Mouse (Mus musculus): ENCODE measurements around the gene Sarm1. TPM values are rescaled to one million over a fixed set of nuclear protein-coding genes. Genes with fewer than 3 reads are reported as not detected.
"Not testable (repeated sequence)": the region's sequence is repeated elsewhere in the genome, so short reads cannot be mapped to it uniquely, and the experiment has no call there.

Gene Sarm1
- polyA plus RNA-seq (2015; fragmentation: Nextera tagmentation; extraction: Ambion mirVana), result 45.0 and 47.2 TPM in 2 replicates

DNA sequence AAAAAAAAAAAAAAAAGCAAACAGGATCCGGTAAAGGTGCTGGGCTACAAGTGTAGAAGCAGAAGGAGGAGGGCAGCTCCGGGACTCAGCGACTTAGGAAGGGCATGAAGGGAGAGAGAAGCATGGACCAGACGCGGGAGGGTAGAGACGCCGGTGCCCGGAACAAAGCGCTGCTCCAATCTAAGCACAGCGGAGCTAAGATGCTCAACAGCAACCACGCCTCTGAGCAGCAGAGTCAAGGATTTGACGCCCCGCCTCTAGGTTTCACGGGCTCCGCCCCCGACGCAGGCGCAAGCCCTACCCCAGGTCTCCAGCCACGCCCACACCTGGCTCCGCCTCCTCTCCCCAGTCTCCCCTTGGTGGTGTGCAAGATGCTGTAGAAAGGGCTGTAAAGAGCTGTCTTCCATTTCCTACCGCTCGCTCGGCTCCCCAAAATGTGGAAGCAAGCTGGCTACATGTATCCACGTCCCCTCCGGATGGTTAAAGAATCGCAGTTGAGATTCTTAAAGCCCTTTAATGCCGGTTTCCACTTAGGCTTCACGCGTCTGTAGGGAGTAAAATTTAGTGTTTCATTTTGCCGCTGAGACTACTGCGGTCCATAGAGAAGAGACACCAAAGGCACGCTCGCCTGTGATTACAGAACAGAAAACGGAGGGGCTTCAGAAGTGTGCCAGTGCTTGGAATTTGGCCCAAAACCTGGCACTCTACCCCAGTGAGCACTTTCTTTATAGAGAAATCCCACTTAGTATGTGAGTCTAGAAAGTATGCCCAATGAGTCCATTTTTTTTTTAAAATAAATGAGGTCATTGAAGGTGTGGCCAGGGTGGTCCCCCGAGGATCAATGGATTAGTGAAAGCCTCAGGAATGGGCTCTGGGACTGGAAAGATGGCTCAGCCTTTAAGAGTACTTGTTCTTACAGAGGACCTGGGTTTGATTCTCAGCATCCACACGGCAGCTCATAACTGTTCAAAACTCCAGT lies at the start of gene Sarm1:
Sarm1 (minus strand) TSS at position 211 of the 979 bp plus-strand sequence.
- Histone ChIP-seq H3K27me3 (peaks cover 41% of the 10 kb centered on the region), H3K36me3 (no peaks in the 10 kb centered on the region), H3K4me2 (peak within 1 kb of the TSS; percentile 71), H3K4me1 (replicated peaks) (peaks cover 37% of the 10 kb centered on the region), H3K9me3 (no peaks in the 10 kb centered on the region), H3K27ac (peak within 1 kb of the TSS; percentile 96), H3K9ac (peak within 1 kb of the TSS; percentile 94), H3K4me3 (peak within 1 kb of the TSS; percentile 73)
- ATAC-seq (ENCODE audit: low FRiP score), result peak; percentile 97
- 4% methylated on average over 35 of the region's 36 CpGs for WGBS

DNA sequence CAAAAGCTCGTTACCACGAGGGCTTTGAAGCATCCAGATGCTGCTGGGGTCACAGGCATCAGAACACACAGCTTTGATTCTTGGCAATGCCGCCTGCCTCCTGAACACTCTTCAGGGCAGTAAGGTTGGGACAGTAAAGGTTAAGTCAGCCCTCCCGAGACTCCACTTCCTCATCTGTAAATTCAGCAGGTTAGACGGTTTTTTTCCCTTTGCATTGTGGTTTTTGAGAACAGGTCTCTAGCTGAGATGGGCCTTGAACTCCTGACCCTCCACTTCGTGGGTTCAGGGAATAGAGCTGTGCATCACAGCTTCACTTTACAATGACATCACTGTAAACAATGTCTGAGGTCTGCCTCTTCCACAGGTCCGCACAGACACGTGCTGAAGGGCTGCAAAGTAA lies 47.6 kb upstream of the Sarm1 start:
- Histone ChIP-seq H3K4me2 (no peak overlapping the region), H3K27ac (no peak overlapping the region), H3K4me3 (no peak overlapping the region), H3K27me3 (no peaks in the 10 kb centered on the region), H3K36me3 (peaks cover 38% of the 10 kb centered on the region), H3K9me3 (no peaks in the 10 kb centered on the region), H3K9ac (no peak overlapping the region), H3K4me1 (replicated peaks) (peaks cover 17% of the 10 kb centered on the region)
- WGBS, result 82% methylated on average over 8 of the region's 8 CpGs
- no peak for ATAC-seq (ENCODE audit: low FRiP score)

DNA sequence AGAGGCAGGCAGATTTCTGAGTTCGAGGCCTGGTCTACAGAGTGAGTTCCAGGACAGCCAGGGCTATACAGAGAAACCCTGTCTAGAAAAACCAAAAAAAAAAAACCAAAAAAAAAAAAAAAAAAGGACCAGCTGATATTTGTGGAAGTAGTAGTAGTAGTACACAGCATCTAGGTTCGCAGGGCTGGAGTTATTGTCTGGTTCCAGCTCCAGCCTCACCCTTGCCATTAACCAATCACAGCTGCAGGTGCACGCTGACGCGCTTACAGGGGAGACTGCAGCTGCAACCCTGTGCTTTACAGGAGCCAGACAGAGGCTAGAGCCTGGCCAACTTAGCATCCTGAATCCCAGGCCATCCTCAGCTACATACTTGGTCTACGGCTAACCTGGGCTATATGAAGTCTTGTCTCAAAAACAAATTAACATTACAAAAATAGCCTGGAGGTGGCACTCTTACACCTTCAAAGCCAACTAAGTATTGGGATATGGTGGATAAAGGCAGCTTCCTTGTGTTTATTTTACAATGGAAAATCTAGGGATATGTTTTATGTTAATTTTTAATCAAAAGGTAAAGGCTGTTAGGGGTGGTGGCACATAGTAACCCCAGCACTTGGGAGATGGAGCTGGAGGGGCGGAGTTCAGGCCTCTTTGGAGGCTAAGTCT lies 47.0 kb upstream of the Sarm1 start:
- no peak overlapping the region for H3K4me2 ChIP-seq
- H3K9ac ChIP-seq, result no peak overlapping the region
- 94% methylated on average over 7 of the region's 7 CpGs for WGBS
- H3K36me3 ChIP-seq, result peaks cover 44% of the 10 kb centered on the region
- H3K4me3 ChIP-seq, result no peak overlapping the region
- H3K27ac ChIP-seq, result no peak overlapping the region
- H3K4me1 ChIP-seq (replicated peaks), result peaks cover 11% of the 10 kb centered on the region
- no peaks in the 10 kb centered on the region for H3K9me3 ChIP-seq
- H3K27me3 ChIP-seq, result no peaks in the 10 kb centered on the region
- no peak for ATAC-seq (ENCODE audit: low FRiP score)

DNA sequence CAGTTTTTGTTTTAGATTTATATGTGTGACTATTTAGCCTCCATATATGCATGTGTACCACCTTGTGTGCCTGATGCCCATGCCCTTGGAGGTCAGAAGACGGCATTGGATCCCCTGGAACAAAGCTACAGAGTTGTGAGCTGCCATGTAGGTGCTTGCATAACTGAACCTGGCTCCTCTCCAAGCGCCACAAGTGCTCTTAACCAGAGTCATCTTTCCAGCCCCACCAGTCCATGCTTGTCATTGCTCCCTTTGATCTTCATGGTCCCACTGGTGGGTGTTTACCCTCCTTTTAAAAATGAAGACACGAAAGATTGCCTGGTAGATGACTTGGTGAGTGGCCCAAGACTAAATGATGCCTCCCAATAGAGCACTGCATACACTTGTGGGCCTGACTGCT lies 42.8 kb upstream of the Sarm1 start:
- no peak for ATAC-seq (ENCODE audit: low FRiP score)
- Histone ChIP-seq H3K4me3 (no peak overlapping the region), H3K36me3 (peaks cover 53% of the 10 kb centered on the region), H3K4me2 (no peak overlapping the region), H3K9me3 (no peaks in the 10 kb centered on the region), H3K27ac (no peak overlapping the region), H3K4me1 (replicated peaks) (peaks cover 20% of the 10 kb centered on the region), H3K27me3 (no peaks in the 10 kb centered on the region), H3K9ac (no peak overlapping the region)
- 93% methylated on average over 3 of the region's 3 CpGs for WGBS

DNA sequence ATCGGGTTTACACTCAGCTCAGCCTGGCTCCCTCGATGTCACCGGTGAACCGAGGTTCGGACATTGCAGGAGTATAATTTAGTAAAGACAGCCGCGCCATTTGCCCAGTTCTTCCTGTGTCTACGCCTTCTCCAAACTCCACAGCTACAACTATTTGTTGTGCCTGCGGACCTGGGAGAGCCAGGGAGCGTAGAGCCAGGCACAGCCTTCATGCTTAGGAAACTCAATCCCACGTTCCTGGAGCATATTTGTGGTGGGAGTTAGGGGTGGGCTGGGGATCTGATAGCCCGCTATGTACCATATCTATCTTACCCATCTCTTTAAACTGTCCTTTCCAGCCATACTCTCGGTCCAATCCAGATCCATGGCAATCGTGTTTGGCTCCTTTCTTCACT lies 39.1 kb upstream of the Sarm1 start:
- Histone ChIP-seq H3K9ac (peak overlapping the region; percentile 89), H3K27ac (peak overlapping the region; percentile 90), H3K4me2 (peak overlapping the region; percentile 86), H3K27me3 (no peaks in the 10 kb centered on the region), H3K36me3 (peaks cover 33% of the 10 kb centered on the region), H3K4me1 (replicated peaks) (peaks cover 33% of the 10 kb centered on the region), H3K9me3 (no peaks in the 10 kb centered on the region), H3K4me3 (peak overlapping the region; percentile 73)
- ATAC-seq (ENCODE audit: low FRiP score), result no peak; the same call in 1 of the 2 replicates
- 2% methylated on average over 14 of the region's 14 CpGs for whole genome bisulfite sequencing

DNA sequence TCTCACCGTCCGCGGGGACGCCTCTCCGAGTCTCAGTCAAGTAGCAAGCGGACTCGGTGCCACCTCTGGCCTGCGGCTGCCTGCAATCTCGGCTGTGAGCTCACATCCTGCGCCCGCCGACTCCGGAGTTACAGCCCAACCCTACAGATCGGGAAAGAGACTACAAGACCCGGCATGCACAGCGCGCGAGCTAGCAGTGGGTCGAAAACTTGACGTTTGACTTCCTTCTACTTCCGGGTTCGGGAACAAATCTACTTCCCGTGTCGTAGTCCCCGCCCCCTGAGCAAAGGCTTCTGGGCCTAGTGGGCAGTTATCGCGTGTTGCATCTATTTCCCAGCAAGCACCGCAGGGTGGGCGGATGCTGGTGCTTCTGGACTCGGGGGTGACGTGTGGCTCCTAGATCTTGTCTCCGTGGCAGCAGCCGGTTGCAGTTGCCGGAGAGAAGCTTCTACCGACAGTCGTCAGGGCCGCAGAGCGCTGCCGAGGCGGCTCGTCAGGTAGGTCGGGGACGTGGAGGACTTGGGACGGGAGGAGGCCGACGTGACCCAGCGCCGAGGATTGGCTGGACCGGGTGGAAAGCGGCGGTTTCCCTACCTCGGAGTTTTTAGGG lies 38.6 kb upstream of the Sarm1 start, which contains the start of the genes Tnfaip1 and Ift20:
Tnfaip1 (minus strand) TSS at position 253 of the 610 bp plus-strand sequence.
Ift20 (plus strand) TSS at position 282 of the 610 bp plus-strand sequence.
- Histone ChIP-seq H3K9ac (peak within 1 kb of the TSS; percentile 89), H3K27ac (peak within 1 kb of the TSS; percentile 95), H3K4me1 (replicated peaks) (peaks cover 33% of the 10 kb centered on the region), H3K9me3 (no peaks in the 10 kb centered on the region), H3K4me2 (peak within 1 kb of the TSS; percentile 86), H3K27me3 (no peaks in the 10 kb centered on the region), H3K36me3 (peaks cover 30% of the 10 kb centered on the region), H3K4me3 (peak within 1 kb of the TSS; percentile 73)
- peak; percentile 98 for ATAC-seq (ENCODE audit: low FRiP score)
- WGBS, result under 1% methylated on average over 52 of the region's 52 CpGs

DNA sequence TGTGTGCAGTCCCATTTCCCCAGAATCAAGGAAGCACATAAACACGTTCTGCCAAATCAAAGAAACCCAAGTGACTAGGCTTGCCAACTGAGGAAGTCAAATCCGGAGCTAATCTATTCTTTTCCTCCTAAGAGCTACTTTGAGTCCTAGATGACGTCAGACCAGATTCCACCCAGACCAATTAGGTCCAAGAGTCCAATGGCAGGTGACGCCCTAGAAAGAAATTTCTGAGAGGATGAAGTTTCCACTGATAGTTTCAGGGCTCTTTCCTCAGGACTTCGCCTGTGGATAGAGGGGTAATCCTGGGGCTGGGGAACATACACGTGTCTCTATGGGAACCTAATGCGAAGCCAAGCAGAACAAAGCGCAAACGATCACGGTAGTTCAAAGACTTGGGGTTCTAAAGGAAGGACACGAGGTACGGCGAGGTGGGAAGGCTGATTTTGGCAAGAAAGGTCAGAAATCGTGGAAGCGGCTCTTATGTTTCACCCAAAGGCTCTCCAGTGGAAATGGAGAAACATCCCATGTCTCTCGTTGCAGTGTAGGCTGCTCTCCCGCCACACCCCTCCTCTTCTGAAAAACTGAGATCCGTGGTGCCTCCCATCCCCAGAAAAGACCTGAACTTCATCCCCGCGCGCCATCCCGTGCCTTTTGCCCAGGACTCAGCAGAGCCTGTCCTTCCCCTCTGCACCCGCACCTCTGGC lies 38.0 kb upstream of the Sarm1 start:
- peak overlapping the region; percentile 85 for H3K9ac ChIP-seq
- peak overlapping the region; percentile 95 for H3K27ac ChIP-seq
- H3K4me3 ChIP-seq, result peak overlapping the region; percentile 73
- no peaks in the 10 kb centered on the region for H3K27me3 ChIP-seq
- no peaks in the 10 kb centered on the region for H3K9me3 ChIP-seq
- peak overlapping the region; percentile 78 for H3K4me2 ChIP-seq
- H3K36me3 ChIP-seq, result peaks cover 26% of the 10 kb centered on the region
- ATAC-seq (ENCODE audit: low FRiP score), result peak; percentile 33; the same call in 1 of the 2 replicates
- H3K4me1 ChIP-seq (replicated peaks), result peaks cover 33% of the 10 kb centered on the region
- WGBS, result under 1% methylated on average over 23 of the region's 23 CpGs

DNA sequence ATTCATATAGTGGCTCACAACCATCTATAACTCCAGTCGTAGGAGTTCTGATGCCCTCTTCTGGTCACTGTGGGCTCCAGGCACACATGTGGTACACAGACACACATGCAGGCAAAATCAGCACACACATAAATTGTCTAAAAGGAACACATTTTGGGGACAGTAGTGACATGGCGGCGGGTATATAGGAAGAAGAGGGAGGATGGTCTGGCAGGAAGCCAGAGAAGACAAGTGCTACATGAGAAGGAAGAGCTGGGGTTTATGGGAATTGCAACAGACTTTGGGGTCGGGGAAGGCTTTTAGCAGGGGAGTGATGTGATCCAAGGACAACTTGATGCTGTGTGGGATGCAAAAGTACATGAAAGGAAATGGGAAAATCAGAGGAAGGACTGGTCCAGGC lies 37.0 kb upstream of the Sarm1 start:
- no peak overlapping the region for H3K27ac ChIP-seq
- no peaks in the 10 kb centered on the region for H3K9me3 ChIP-seq
- no peaks in the 10 kb centered on the region for H3K27me3 ChIP-seq
- peaks cover 25% of the 10 kb centered on the region for H3K36me3 ChIP-seq
- 95% methylated on average over 4 of the region's 4 CpGs for WGBS
- H3K4me1 ChIP-seq (replicated peaks), result peaks cover 33% of the 10 kb centered on the region
- peak overlapping the region; percentile 85; the same call in 1 of the 2 replicates for H3K9ac ChIP-seq
- H3K4me3 ChIP-seq, result peak overlapping the region; percentile 73
- H3K4me2 ChIP-seq, result peak overlapping the region; percentile 78
- no peak for ATAC-seq (ENCODE audit: low FRiP score)

DNA sequence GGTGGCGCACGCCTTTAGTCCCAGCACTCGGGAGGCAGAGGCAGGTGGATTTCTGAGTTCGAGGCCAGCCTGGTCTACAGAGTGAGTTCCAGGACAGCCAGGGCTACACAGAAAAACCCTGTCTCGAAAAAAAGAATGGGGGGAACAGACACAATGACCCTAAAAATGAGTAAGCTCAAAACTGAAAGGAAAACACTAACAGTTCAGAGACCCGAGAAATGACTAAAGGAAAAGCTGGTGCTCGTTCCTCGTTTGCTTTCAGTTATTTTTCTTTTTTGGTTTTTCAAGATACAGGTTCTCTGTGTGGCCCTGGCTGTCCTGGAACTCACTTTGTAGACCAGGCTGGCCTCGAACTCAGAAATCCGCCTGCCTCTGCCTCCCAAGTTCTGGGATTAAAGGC lies 34.0 kb upstream of the Sarm1 start:
- WGBS, result 97% methylated on average over 10 of the region's 10 CpGs

DNA sequence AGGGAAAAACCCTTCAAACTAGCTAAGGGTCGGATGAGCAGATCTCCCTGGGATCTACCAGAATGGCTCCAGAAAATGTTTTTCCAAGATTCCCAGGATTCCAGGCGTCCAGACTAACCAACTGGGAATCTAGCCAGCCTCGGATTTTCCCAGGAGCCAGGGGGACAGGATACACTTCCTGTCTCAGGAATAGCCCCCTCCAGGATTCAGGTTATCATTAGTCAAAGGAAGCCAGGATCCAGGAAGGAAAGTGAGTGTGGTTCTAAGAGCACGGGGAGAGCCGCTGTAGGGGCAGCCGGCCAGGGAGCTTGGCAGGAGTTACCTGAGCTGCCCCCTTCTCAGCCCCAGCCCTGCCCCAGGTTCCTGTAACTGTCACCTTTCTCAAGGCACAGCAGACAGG lies 33.5 kb upstream of the Sarm1 start:
- H3K9me3 ChIP-seq, result no peaks in the 10 kb centered on the region
- H3K27me3 ChIP-seq, result no peaks in the 10 kb centered on the region
- WGBS, result 88% methylated on average over 6 of the region's 6 CpGs
- no peak for ATAC-seq (ENCODE audit: low FRiP score)
- H3K36me3 ChIP-seq, result peaks cover 47% of the 10 kb centered on the region
- H3K4me3 ChIP-seq, result no peak overlapping the region
- H3K9ac ChIP-seq, result no peak overlapping the region
- peaks cover 14% of the 10 kb centered on the region for H3K4me1 ChIP-seq (replicated peaks)
- H3K4me2 ChIP-seq, result no peak overlapping the region
- H3K27ac ChIP-seq, result peak overlapping the region; percentile 32

More for the DNA sequence above, 34.0 kb upstream of the Sarm1 start:
- not testable (repeated sequence) for ATAC-seq (ENCODE audit: low FRiP score); H3K4me3 ChIP-seq; H3K4me2 ChIP-seq; H3K9me3 ChIP-seq; H3K27ac ChIP-seq; H3K9ac ChIP-seq; H3K27me3 ChIP-seq
- peaks cover 42% of the 10 kb centered on the region for H3K36me3 ChIP-seq
- peaks cover 14% of the 10 kb centered on the region for H3K4me1 ChIP-seq (replicated peaks)

DNA sequence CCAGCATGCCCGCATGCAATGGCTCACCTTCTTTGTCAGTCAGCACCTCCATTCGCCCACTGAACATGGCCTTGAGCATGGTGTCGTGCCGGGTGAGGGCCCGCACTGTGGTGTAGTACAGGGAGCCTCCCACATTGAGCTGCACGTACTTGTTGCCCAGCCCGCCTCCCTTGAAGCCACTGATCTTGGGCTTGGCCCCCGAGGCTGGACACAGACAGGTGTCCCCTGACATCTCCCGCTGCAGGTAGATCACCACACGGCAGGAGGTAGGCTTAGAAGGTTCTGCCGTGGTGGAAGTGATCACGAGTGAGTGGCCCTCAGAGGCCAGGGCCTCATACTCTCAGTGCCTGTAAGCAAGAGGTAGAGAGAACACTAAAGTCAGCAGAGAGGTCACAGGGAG lies 32.4 kb upstream of the Sarm1 start:
- H3K4me3 ChIP-seq, result no peak overlapping the region
- no peaks in the 10 kb centered on the region for H3K9me3 ChIP-seq
- no peak overlapping the region for H3K27ac ChIP-seq
- peaks cover 10% of the 10 kb centered on the region for H3K4me1 ChIP-seq (replicated peaks)
- WGBS, result 88% methylated on average over 12 of the region's 12 CpGs
- H3K27me3 ChIP-seq, result no peaks in the 10 kb centered on the region
- ATAC-seq (ENCODE audit: low FRiP score), result no peak
- no peak overlapping the region for H3K4me2 ChIP-seq
- 0 out of 2 replicates have a peak overlapping the region, but pooled peaks have one; percentile 24 for H3K9ac ChIP-seq
- H3K36me3 ChIP-seq, result peaks cover 57% of the 10 kb centered on the region
